Mouse (Mus musculus): Measurements from ENCODE around the gene Tlr6.

Gene Tlr6

GRCm38 (mm10) chr5:64932215-64932614 lies 27.7 kb downstream of the Tlr6 start:
- no peak for DNase-seq (ENCODE audit: low spot score in 2 of 2)

- no peak for DNase-seq (ENCODE audit: low spot score in 2 of 2)
These were observed 37.0 kb downstream of the Tlr6 start for GRCm38 (mm10) chr5:64922891-64923381.

GRCm38 (mm10) chr5:64918616-64919597 lies 41.0 kb downstream of the Tlr6 start:
- no peak for DNase-seq (ENCODE audit: low spot score in 2 of 2)

GRCm38 (mm10) chr5:64917721-64918120 lies 42.2 kb downstream of the Tlr6 start:
- no peak for DNase-seq (ENCODE audit: low spot score in 2 of 2)

GRCm38 (mm10) chr5:64917161-64917560 lies 42.7 kb downstream of the Tlr6 start:
- DNase-seq (ENCODE audit: low spot score in 2 of 2): no peak

GRCm38 (mm10) chr5:64908585-64909284 lies 51.2 kb downstream of the Tlr6 start:
- DNase-seq (ENCODE audit: low spot score in 2 of 2): no peak

GRCm38 (mm10) chr5:64907906-64908305 lies 52.0 kb downstream of the Tlr6 start:
- no peak for DNase-seq (ENCODE audit: low spot score in 2 of 2)

GRCm38 (mm10) chr5:64905516-64906271 lies 54.2 kb downstream of the Tlr6 start:
- no peak for DNase-seq (ENCODE audit: low spot score in 2 of 2)

Measured in frontal cortex, postnatal 14 days (tissue).